Mouse (Mus musculus) A20 (cell line): ENCODE measurements around the gene Pxt1.
A peak's percentile ranks its signal among the peaks of the same experiment; 100 is the strongest.

Source experiments
- DNase-seq: peaks from one replicate; pipeline ENCODE4 v3.0.0-alpha.2; 2011; ENCODE audit warnings: low read depth, low spot score

Gene Pxt1

DNA sequence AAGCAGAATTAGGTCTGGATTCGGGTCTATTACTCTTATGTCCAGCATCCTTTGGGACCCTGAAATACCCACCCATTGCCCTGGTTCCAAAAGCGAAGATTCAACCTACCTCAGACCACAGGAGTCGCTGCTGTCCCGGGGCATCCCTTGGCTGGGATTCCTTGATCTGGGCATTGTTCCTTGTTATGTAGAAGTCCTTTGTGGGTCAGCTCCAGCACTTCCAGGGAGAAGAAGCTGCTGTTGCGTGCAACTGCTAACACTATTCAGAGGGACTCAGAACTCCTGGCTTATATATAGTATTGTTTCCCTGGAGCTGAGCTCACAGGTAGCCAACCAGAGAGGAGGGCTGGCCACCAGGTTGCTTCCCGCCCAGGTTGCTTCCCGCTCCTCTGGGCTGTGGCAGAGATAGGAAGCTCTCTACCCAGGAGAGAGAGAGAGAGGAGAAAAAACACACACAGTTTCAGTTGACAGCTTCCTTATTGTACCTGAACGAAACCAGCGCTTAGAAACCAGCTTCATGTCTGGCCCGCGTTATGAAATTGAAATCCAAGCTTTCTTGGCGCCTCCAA lies 28.5 kb downstream of the Pxt1 start, which contains the start of gene 4930539E08Rik:
4930539E08Rik (minus strand) TSS at position 265 of the 569 bp plus-strand sequence.
- no peak for DNase-seq

DNA sequence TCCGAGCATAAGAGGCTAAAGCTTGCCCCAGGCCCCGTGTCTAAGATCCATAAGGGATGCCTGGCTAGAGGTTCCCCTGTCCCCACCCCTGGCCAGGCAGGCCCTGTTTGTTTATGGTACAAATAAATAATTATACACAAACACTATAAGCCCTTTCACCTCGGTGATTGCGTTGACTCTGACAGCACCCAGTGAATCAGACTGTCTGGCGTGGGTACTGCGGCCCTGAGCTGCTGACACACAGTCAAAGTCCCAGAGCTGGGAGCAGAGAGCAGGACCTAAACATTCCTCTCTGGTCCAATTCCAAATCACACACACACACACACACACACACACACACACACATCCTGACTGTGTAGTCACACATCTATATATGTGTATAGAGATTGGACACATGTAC lies 29.7 kb downstream of the Pxt1 start:
- DNase-seq, result no peak

DNA sequence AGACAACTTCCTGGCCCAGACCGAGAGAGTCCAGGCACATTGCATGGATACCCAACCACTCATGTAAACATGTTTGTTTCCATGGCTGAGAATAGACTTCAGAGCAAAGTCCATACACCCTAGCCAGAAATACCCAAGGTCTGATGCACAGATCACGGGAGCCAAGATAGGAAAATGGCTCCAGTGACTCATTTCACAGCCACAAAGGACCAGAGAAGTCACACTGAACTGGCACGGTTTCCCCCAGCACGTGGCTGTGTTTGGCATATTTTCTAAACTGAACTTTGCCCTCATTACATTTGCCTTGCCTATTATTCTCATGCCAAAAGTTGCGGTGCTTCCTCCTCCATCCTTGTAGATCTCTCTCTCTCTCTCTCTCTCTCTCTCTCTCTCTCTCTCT lies 30.4 kb downstream of the Pxt1 start:
- no peak for DNase-seq

DNA sequence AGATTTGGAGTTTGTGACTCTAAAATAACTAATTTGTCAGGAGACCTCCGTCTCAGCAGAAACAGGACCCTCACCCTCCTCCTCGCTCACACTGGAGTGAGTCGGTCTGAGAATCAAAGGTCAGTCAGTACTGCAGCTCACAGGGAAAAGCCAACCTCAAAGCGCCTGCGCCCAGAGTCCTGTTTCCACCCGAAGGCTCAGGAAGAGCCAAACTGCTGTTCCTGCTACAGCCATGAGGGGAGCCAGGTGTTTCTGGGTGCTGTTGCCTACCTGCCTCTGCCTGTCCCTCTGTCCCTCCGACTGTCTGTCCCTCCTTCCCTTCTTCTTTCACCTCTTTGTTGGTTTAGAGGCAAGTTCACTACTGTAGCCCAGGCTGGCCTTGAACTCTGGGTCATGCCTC lies 33.5 kb downstream of the Pxt1 start:
- DNase-seq, result no peak

DNA sequence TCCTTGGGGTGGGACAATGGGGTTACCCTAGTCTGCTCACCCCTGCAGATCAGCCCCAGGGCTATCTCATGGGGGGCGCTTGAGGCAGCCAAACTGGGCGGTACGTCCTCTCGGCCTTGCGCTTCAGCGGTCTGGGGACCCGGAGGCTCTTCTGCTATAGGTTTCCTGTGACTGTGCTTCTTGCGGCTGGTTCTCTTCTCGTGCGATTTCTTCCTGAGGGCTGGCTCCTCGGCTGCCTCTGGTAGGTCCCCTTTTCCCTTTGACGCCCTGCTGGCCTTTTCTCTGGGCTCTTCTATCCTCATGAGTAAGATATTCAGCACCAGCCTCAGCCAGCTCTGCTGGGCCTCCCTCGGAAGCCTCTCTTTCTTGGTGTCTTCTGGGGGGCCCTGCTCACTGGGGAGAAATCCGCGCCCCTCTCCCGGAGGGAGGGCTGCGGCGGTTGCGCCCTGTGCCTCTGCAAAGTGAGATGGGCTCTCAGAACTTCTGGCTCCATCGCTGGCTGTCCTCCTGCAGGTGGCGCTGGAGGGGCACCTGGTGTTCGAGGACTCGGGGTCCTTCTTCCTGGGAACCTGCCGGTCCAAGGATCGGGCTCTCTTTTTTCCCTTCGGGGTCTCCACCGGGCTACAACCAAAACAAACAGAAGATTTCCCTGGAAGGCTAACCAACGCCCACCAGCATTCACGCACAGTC lies 34.2 kb downstream of the Pxt1 start:
- peak; percentile 30 for DNase-seq

DNA sequence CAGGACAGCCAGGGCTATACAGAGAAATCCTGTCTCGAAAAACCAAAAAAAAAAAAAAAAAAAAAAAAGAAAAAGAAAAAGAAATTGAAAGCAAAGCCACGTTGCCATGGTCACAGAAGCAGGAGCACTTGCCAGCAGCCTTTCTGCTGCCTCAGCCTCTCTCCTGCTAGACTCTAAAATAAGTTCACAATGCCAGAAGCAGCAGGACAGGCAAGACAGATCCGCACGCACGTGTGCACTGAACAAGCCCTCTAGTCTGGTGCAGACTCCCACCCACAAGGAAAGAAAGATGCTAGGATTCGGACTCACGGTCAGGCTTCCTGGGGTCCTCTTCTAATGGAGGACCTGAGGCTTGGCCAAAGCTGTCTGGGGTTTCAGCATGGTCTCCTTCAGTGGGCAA lies 35.7 kb downstream of the Pxt1 start:
- DNase-seq, result no peak

DNA sequence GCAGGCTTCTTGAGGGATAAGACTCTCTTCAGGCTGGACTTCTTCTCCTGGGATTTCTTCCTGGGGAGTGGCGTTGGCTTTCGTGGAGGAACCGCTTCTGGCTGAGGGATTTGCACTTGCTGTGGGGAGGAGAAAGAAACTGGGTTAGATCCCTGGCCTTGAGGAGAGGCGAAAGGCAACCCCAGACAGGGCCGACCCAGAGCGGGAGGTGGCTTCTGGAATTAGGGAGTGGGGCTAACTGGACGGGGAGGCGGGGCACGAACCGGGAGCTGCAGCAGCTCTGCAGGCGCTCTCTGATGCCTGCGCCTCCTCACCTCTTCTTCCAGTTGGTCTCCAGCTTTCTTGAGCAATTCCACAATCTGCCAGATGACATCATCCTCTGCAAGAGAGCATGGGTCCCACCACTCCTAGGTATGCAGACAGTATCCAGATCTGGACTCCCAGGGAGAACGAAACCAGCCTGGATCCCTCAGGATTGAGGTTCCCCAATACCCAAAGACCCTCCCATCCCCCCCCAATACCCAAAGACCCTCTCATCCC lies 38.2 kb downstream of the Pxt1 start:
- no peak for DNase-seq

DNA sequence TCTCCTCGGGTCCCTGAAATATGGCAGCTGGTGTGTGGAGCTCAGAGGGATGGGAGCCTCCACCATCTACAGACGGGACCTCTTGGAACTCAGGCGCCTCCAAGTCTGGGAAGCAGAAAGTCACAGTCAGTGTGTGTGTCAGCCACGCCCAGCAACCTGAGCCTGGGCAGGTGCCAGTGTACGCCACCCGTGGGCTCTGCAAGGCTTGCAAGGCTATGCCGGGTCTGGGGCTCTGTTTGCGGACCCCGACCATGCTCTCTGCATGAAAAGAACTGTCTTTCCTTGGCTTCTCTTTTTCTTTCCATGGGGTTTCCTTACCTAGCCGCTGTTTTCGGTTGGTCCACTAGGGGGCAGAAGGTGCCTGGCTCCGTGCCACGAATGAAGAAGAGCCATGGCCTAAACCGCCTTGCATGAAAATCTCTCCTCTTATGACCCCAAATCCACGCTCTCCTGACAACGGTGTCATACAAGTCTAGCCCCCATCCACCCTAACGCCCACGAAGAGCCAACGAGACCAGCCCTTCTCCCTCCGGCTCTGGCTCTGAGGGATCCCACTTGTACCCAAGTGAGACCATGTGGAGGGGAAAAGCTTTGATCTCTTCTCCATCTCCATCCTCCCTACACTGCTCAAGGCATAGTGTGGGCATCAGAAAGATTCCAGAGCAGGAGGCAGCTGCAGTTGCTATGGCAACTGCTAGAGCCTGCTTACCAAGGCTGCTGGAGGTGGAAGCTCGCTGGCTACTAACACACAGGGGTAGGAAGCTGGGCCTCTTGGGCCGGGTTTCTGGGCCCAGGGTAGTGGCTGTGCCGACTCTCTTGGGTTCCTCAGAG lies 38.9 kb downstream of the Pxt1 start:
- DNase-seq, result peak; percentile 56

DNA sequence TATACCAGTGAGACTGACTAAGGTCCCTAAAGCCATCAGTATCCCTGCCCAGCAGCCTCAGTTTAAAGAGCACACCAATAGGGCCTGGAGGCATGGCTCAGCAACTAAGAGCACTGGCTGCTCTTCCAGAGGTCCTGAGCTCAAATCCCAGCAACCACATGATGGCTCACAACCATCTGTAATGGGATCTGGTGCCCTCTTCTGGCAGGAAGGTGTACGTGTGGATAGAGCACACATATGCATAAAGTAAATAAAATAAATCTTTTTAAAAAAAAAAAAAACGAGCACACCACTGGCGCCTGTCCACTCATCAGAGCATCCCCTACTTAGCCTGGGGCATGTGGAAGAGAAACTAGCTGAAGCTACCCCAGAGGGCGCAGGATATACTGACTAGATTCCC lies 42.1 kb downstream of the Pxt1 start:
- DNase-seq, result no peak

DNA sequence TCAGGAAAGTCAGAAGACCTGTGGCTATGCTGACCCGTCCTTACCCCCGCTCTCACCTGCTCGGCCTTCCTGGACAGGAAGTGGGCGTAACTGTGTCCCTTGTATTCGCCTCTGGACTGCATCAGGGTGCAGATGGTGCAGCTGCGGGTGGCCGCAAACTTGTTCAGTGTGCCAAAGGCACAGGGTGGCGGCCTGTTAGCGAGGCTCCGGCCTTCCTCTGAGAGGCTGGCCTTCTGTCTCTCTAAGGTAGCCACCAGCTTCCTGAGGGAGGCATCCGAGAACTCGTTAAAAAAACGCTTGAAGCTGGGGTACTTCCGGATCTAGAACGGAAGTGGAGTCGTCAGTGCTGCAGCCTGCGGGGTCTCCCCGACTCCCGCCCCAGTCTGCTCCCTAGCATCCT lies 44.2 kb downstream of the Pxt1 start:
- peak; percentile 30 for DNase-seq

DNA sequence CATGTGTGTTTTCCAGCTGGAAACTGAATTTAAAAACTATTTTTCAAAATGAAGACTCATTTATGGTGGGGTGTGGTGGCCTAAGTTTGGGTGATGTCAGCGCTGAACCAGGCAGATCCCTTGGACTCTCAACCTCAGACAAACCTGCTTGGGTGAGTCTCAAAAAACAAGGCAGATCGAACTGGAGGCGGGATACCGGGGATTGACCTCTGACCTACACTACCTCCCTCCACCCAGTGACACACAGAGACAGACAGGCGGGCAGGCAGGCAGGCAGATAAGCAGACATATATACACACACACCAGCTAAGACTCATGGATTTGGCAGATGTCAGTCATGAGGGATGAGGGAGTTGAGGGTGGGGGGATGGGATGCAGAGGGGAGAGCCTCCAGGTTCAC lies 45.4 kb downstream of the Pxt1 start:
- DNase-seq, result no peak

DNA sequence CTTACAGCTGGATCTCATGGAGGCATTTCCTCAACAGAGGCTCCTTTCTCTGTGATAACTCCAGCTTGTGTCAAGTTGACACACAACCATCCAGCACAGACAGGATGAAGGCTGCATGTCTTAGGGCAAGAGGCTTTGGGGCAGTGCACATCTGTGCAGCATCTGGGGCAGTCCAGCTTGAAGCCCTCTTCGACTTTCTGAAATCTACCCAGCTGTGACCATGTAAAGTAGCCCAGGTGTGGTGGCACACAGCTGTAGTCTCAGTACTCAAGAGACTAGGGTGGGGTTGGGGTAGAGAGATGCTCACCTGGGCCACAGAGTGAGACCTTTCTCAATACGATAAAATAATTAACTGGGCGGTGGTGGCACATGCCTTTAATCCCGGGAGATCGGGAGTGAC lies 45.8 kb downstream of the Pxt1 start:
- peak; percentile 86 for DNase-seq

DNA sequence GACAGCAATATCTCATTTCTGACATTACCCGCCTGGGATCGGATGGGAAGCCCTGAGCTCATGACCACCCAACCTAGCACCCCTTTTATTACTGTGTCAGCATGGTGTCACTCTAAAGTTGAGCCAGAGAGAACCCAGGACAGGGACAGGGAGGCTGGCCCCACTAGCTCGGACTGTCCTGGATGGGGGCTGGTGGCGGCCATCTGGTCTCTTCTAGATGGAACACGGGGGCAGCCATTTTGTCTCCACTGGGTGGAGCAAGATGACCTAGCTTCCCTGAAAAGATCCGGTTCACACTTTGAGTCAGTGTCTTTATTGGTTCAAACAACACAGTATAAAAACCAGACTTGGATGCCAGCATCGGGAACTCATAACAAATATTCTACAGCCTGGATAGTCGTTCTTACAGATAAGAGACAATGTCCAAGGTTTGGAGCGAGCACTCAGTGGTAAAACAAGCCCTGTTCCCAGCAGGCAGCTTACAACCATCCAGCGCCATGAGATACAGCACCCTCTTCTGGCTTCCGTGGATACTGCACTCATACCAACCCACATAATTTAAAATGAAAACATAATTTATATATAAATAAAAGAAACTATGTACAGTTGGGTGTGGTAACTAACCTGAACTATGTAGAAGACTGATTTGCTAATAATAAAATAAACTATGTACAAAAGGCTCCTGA lies 47.4 kb downstream of the Pxt1 start:
- no peak for DNase-seq

DNA sequence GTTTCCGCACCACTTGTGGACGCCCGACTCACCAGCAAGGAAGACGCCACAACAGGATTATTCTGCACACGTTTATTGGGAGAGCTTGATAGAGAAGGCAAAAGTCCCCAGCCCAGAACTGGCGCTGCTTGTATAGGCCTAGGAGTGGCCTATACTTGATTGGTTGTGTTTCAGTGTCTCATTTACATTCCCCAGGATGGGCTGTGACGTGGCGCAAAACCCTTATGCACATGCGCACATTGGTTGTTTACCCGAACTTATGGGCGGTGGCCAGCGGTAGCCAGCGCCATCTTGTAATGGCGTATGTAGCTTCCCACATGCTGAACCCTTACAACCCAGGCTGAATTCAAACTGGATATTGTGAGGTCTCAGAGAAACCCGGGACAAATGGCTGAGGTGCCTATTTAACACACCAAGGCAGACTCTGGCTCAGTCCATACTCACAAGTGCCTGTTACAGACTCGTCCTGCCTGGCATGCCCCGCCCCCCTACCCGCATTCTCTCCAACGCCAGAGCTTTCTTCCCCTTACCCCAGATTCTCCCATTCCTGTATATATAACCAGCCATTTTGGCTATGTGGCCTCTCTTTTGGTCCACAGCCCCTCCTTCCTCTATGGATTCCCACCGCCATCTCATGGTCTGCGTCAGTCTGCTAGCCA lies 48.3 kb downstream of the Pxt1 start:
- DNase-seq, result no peak

DNA sequence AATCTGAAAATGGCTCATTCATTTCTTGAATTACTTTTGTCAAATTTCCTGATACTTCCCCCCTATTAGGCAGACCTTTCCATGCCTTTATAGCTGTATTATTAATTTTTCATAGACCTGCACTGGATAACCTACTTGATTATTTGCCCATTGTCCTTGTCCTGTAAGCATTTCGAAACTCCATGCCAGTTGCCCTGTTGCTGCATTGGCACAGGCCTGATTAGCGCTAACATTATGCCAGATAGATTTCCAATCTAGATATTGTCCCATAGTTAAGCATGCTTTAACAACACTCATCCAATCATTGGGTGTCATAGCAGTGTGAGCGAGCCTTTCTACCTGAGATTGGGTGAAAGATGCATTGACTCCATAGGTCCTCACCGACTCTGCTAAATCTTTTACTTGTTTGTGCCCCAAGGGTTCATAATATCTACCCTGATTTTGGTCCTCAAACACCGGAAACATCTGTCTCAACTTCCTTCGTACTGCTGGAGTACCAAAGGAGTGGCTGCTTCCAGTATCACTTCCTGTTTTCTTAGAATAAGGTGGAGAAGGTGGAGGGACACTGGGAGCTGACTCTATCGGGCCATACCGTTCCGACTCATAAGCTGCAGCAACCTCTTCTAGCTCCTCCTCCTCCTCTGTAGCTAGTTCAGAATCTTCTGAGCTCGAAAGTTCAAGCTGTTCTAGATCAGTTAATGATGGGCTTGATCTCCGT lies 49.4 kb downstream of the Pxt1 start:
- DNase-seq, result peak; percentile 60

DNA sequence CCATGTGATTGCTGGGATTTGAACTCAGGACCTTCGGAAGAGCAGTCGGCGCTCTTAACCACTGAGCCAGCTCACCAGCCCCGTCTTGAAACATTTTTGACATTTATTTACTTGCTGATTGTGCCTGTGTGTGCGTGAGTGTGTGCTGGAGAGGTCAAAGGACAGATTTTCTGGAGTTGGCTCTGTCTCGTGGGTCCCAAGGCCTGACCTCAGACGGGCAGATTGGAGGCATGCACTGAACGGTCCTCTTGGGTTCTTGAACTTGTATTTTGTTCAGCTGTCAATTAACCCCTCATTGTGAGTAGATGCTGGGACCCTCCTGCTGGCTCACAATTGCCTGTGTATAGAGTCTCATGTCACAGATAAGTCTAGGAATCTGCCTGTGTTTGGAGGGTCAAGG lies 57.4 kb downstream of the Pxt1 start:
- no peak for DNase-seq

DNA sequence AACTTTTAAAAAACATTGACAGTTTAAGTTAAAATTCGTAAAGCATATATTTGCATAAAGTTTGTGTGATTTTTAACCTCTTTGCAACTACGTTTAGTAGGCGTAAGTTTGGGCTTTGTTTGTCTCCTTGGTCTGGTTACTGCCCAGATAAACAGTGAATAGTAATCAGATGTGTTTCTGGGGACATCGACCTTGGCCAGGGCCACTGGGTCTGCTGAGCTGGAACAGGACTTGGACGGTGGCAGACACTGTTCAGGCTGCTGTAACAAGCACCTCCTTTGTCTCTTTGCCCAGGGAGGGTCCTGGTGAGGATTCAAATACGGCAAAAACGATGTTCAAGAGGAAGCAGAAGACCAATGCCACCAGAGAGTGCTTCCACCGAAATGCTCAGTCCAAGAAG lies 58.4 kb downstream of the Pxt1 start:
- no peak for DNase-seq
